Mouse (Mus musculus): ENCODE results near the gene Shb.

- TF ChIP-seq CTCF (IDR thresholded peaks at IDR 0.05; ENCODE audit: insufficient read depth, low read length), result no peak
- TF ChIP-seq POLR2A (IDR thresholded peaks at IDR 0.05; ENCODE audit: borderline replicate concordance, extremely low read depth, low read depth, low read length), result no peak
Observed at GRCm38 (mm10) chr4:45464941-45465340, 67.3 kb downstream of the Shb start.

All from lung, adult 2 months (tissue).